Mouse (Mus musculus) frontal cortex, adult 2 months (tissue): Measurements from ENCODE around the gene H2-K1. TPM values are rescaled to one million over a fixed set of nuclear protein-coding genes. Genes with fewer than 3 reads are reported as not detected.

Source experiments
- DNase-seq, 2 experiments: peaks; one replicate each; pipeline ENCODE4 v3.0.0; 2022; ENCODE audit warnings: low spot score in 1 of 2; ENCODE audit errors: extremely low spot score in 1 of 2
- polyA plus RNA-seq: library from polyadenylated mRNA; depleted of rRNA; stranded (reverse); fragments of >200 nt; gene quantifications from 2 replicates; pipeline ENCODE4 v1.2.3, GENCODE M21; 2012; rRNA removed

Gene H2-K1
- polyA plus RNA-seq = 75.5 and 94.5 TPM in 2 replicates

GRCm38 (mm10) chr17:34000150-34000537 lies at the start of gene H2-K1:
Gene H2-K1, minus strand, starts transcription at chr17:34000347.
- DNase-seq = peak; percentile 56 to 73

- DNase-seq = no peak
These were observed 47.4 kb upstream of the H2-K1 start for GRCm38 (mm10) chr17:34047404-34048050.

DNA sequence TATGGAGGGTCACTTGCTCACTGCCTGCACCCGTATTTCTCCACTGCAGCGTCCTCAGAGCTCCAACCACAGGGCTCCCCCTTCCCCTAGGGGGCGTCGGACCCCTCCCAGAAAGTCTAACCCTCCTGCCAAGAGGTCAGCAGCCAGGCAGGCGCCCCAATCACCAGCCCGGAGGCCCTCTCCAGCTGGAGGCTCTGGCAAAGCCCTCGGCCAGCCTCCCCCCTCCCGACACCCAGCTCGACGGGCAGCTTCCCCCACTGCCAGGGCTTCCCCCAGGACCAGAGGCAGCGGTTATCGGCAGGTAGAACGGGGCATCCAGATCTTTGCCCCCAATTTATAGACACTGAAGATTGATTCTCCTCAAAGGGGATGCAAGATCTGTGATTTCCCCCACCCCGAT lies 45.8 kb upstream of the H2-K1 start:
- DNase-seq = no peak

DNA sequence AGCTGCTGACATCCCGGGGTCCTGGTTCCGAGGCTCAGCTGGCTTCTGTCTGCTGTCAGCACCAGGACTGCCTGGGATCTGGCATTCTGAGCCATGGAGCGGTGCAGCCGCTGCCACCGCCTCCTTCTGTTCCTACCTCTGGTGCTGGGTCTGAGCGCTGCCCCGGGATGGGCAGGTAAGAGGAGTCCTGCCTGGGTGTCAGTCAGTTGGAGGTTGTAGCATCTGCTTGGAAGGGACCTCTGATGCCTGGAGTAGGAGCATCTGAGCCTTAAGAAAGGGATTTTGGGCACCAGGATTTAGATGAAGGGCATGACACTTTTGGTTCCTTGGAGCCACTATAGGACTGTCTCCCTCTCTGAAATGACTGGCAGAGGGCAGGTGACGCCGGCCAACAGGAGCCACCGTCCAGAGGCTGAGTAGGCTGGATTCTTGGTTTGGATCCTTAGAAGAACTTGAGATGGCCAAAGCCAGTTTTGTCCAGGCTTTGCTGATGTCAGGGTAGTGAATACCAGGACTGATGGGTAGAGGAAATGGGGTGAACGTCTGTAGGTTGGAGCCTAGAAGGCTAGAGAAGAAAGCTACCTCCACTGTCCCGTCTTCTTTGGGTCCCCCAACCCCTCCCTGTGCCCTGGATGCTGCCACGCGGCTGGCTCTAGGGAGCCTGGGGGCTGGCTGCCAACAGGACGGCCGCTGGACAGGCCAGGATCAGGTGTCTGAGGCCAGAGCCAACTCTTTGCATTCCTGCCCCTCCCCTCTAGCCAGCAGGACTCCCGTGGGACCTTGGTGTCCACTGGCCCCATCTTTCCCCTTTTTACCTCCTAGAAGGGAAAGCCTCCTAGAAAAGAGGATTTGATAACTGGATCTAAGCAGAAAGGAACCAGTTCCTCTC lies 39.7 kb upstream of the H2-K1 start:
- DNase-seq = no peak

DNA sequence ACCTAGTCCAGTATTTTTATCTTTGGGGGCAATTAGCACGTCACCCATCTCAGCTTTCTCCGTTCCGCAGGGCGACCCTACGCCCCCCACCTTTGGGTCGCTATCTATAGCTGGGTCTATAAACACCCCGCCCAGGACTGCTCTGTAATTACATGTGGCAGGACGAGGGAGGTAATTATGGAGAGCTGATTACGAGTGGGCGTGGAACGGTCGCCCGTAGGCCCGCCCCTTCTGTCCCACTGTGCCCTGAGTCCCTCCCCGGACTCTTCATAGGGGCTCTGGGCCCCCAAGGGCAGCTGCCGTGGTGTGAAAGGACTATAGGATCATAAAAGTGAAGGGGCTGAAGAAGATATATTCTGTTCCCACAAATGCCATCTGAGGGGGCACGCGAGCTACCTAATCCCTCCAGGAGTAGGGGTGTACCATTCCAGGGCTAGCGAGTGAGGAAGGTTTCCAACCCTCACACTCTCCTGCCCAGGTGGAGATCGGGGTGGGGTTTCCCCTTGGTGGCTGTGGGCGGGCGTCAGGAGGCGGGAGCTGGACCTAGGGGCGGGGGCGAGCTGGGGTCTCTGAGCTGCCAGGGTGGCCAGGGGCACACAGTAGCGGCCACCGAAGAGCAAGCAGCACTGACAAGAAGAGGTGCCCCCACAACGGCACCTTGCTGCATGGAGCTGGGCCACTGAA lies 38.9 kb upstream of the H2-K1 start, which contains the start of gene Col11a2:
TSS of gene Col11a2 (plus strand) at position 560 of the 684 bp plus-strand sequence.
- no peak for DNase-seq

DNA sequence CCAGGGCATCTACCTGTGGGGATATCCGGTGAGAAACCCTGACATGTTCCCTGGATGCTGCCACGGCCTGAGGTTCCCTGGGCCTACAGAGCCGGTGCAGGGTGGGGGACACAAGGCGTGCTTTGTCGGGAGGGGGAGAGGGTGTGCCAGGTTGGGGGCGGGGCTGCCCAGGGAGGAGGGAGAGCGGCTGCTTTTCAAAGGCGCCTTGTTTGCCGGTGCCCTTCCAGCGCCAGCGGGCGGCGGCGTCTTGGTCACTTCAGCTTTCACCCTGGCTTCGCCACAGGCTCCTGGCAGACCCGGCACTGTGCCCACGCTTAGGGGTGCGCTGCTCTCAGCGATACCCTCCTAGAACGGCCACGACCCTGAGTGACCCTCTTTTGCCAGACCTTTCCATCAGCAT lies 38.3 kb upstream of the H2-K1 start:
- no peak for DNase-seq

- DNase-seq = no peak
These were observed 37.1 kb upstream of the H2-K1 start for GRCm38 (mm10) chr17:34037241-34037640.

DNA sequence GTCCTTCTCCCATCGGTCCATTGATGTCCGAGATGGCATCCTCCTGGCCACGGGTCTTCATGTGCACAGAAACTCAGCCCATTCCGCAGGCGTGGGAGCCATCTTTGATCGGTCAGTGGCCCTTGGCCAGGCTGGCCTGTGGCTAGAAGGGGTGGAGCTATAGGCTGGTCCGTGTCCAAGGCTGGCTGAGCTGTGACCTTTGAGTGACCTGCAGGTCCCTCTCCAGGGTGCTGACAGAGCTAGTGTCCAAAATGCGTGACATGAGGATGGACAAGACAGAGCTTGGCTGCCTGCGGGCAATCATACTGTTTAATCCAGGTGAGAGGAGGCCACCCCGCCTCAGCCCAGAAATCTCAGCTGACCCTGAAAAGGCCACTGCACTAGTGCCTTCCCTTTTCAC lies 36.5 kb upstream of the H2-K1 start:
- DNase-seq = no peak

- no peak for DNase-seq
These were observed 35.4 kb upstream of the H2-K1 start for GRCm38 (mm10) chr17:34035517-34035916.

GRCm38 (mm10) chr17:34034064-34034463 lies 33.9 kb upstream of the H2-K1 start:
- peak in 1 of 2 experiments; percentile 84 for DNase-seq

- DNase-seq = no peak
These were observed 33.3 kb upstream of the H2-K1 start for GRCm38 (mm10) chr17:34033441-34033840.

DNA sequence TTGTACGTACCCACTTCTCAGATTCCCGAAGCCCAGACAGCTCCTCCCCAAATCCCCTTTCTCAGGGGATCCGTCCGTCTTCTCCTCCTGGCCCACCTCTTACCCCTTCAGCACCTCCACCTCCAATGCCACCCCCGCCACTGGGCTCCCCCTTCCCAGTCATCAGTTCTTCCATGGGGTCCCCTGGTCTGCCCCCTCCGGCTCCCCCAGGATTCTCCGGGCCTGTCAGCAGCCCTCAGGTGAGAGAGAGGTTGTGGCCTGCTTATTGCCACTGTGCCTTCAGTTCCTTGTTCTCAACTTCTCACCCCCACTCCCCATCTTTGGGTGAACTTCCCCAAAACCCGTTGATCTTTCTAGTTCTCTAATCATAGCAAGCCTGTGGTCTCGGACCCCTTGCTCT lies 32.7 kb upstream of the H2-K1 start:
- no peak for DNase-seq

GRCm38 (mm10) chr17:34032174-34032632 lies 32.1 kb upstream of the H2-K1 start:
- DNase-seq = no peak

DNA sequence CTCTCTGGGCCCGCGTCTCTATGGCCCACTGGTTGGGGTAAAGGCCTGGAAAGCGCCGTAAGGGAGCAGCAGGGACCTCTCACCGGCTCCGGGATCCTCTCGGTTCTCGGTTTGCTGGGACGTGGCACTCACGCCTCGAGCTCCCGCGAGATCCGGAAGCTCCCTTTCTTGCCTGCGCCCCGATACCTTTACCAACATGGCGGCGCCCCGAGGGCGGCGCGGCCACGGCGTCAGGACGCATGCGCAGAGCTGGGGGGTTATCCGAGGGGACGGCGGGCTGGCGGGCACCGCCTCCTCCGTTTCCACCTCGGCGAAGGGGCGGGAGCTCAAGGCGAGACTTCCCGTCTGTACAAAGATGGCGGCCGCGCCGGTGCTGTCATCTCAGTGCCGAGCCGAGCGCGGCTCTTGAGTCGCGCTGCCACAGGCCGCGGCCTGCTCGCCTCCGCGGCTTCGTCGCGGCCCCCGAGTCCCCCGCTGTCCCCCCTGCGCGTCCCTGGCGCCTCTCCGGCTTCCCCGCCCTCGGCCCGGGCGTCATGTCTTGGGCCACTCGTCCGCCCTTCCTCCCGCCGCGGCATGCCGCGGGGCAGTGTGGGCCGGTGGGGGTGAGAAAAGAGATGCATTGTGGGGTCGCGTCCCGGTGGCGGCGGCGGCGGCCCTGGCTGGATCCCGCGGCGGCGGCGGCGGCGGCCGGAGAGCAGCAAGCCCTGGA lies 31.5 kb upstream of the H2-K1 start, which contains the start of the genes Slc39a7 and Rxrb:
TSS of gene Slc39a7 (minus strand) at position 218 of the 709 bp plus-strand sequence.
TSS of gene Rxrb (plus strand) at position 348 of the 709 bp plus-strand sequence.
- DNase-seq = peak; percentile 94 to 98

- no peak for DNase-seq
These were observed 30.7 kb upstream of the H2-K1 start for GRCm38 (mm10) chr17:34030861-34031326.

- DNase-seq = no peak
These were observed 29.9 kb upstream of the H2-K1 start for GRCm38 (mm10) chr17:34029890-34030595.

- no peak for DNase-seq
These were observed 29.2 kb upstream of the H2-K1 start for GRCm38 (mm10) chr17:34029150-34029889.

- no peak for DNase-seq
These were observed 28.5 kb upstream of the H2-K1 start for GRCm38 (mm10) chr17:34028501-34029149.
